Mouse (Mus musculus) embryo, embryonic 9.5 days (tissue): ENCODE results near the gene Vps37b.

Experiments used
- DNase-seq: peaks from one replicate; pipeline ENCODE4 v3.0.0-alpha.2; 2017; ENCODE audit errors: extremely low spot score

The Vps37b gene

DNA sequence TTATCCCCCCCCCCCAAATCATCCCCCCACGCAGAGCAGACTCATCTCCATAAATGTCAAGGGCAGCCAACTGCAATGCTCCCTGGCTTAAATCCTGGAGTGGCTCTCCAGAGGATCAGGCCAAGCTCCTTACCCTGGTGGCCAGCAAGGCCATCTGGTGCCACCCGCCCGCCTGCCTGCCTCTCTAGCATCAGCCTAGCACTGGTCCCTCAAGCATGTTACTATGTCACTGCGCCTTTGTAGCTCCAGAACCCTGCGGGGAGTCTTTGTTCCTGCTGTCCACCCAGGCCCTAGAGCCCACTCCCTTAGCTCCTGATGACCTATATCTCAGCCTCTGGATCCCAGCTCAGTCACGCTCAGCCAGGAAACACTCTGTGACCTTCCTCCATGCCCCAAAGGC is 7.4 kb downstream of the Vps37b start:
- no peak for DNase-seq

DNA sequence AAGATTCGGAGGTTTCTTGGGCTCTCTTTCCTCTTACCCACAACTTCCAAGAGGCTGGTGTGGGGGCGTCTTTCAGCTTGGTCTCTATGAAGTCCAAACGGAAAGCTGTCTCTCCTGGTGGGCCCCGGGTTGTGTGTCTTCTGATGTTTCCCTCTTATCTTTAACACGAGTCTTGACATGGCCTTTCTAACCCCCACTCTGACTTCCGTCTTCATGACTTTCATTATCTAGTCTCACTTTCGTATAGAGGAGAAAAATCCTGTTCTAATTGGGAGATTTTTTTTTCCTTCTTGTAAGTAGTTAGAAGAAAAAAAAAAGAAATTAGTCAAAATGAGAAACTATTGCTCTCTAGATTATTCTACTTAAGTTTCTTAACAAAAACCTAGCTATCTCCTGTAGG is 9.7 kb downstream of the Vps37b start:
- DNase-seq: no peak

DNA sequence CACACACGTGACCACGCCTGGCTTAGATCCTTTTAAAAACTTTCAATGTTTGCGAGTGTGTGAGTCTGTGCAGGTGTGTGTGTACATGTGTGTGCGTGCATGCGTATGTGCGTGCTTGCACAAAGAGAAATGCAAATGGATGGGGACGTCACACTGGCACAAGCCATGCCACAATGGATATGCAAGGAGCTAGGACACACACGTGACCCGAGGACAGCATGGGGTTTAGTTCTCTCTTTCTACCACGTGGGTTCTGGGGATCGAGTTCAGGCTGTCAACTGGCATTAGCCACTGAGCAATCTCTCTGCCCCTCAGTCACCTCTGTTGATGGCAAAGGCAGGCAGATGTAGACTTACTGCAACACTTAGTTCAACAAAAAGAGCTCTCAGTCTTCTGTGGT is 10.4 kb downstream of the Vps37b start:
- DNase-seq: no peak

DNA sequence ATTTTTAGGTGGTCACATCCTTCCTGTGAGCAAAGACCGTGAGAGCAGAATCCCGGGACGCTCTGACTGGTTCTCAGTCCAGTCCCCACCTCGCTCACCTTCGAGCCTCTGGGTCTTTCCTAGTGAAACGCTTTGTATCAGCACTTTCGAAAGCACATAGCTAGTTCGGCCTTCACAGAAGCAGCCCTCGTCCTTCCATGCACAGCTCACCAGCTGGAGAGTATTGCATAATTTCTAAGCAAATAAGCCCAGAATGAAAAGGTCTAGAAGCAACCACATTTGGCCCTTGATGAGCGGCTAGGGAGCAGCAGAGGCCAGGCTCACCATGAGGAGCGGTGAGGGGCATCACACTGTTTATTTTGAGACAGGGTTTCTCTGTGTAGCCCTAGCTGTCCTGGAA is 10.9 kb downstream of the Vps37b start:
- DNase-seq: no peak

DNA sequence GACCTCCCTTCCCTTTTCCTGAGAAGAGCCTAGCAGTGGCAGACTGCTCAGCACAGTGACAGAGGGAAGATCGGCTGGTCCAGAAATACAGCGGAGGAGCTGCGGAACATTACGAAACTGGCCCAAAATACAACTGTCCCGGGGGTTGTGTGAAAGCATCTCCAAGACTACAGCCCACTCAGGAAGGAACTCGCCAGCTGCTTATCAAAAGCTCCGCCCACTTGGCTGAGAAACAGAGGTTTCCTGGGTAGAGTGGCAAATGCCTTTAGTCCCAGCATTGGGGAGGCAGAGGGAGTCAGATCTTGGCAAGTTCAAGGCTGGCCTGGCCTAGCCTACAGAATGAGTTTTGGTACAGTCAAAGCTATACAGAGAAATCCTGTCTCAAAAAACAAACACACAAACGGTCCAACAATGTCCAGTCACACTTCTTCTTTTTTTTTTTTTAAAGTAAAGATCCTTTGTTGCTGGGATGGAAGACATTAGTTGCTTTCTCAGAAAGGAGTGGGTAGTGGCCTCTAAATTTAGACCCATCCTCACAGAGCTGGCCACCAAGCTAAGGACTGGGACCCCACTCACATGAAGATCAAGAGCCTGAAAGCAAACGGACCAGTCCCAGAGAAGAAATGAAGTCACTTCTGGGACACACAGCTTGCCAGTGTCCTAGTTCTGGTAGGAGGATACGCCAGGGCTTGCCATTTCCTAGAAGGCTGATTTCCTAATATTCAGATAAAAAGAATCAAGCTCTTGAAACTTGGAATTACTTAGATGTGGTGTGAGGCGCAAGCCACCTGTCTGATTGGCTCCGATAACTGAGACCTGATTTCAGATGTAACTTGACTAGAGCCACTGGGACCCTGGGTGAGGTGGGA is 12.5 kb downstream of the Vps37b start:
- no peak for DNase-seq

DNA sequence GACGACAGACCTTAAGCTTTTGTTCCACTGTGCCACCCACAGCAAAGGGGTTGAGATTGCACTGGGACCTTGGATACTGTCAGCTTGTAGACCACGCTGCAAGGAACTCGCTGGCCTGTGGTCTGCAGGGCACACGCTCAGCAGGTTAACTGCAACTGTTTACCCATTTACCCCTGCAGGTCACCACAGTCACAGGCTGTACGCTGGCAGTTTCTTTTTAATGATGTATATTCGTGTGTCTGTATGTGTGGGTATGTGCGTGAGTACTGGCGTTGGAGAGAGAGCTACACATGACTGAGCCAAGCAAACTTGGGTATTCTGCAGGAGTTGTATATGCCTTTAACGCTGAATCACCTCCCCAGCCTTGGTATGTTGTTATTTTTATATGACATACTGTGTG is 13.4 kb downstream of the Vps37b start:
- DNase-seq: no peak

DNA sequence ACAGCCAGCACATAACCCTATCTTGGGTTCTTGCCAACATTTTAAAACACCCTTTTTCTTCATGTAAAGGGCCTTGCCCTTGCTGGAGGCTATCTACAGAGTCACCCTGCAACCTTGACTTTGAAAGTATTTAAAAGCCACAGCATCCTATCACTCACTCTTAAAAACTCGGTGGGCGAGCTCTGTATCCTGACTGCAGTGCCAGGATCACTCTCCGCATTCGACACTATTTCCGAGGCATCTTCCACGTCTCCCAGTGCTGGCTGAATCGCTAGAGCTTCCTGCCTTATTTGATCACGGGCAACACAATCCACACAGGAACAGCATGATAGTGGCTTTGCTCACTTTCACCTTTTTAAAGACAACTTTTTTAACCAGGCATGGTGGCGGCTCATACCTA is 14.1 kb downstream of the Vps37b start:
- DNase-seq: no peak

DNA sequence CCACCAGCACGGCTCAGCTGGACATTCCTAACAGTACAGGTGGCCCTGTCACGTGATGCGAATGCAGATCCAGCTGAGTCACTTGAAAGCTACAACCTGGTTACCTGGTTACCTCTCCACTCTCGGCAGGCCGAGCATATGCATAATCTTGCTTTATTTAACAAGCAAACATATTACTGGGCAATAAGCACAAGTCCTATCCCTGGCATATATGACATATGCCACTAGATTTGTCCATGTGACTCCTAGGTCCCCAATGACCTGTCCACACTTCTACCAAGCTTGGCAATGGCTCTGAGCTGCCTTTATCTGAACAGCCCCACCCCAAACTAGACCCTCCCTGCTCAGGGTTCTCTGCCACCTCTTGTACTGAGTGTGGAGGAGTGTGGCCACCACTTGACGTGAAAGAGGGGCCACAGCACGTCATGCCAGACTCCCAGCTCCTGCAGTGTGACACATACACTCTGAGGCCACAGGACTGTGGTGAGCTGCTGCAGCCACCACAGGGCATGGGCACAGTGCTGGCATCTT is 15.7 kb downstream of the Vps37b start:
- no peak for DNase-seq

DNA sequence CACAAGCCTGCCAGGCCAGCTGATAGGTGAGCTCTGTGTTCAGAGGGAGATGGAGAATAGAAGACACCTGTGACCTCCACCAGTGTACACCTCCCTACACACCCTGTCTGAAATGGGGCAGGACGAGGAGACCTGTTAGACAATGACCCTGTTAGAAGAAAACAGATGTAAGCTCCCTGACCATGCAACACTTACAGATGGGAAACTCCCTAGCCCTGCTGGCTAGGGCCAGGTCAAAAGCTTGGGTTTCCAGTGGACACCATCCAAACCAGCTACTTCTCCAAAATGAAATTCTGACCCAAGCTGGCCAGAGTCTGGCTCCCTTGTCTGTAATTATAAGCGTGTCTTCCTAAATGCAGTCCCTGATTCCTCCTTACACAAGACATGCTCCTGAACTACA is 16.3 kb downstream of the Vps37b start:
- DNase-seq: no peak

DNA sequence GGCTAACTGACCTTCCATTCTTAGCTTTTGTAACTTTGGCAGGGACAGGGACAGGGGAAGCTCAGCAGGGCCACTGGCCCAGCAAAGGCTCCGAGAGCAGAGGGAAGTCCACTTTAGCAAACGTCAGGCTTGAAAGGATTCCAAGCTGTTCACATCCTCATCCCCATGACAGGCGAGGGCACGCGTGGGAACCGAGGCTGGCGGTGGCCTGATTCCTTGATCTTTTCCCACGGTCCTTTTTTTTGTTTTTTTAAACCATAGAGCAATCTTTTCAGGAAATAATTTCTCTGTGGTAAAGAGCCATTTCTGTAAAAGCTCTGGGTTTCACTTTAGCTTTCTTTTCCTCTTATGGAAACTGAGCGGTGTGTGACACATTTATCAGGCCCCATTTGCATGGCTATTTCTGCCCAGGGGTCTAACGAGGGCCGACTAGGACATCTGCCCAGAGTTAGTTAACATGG is 17.2 kb downstream of the Vps37b start:
- peak; percentile 28 for DNase-seq

DNA sequence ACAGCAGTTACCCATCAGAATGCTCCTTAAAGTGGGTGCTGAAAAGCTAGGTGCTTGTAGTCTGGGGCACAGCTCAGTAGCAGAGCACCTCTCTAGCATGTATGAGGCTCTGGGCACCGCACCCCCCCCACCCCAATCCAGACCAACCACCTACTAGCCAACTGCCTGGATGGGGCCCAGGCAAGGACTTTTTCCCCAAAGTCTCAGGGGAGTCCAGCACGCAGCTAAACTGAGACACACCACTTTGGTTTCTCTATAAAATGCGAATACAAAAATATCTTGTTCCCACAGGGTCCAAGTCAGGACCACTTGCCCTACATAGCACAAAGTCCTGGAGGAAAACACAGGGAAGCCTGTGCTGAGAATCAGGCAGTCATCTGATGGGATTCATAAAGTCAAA is 17.9 kb downstream of the Vps37b start:
- DNase-seq: no peak

DNA sequence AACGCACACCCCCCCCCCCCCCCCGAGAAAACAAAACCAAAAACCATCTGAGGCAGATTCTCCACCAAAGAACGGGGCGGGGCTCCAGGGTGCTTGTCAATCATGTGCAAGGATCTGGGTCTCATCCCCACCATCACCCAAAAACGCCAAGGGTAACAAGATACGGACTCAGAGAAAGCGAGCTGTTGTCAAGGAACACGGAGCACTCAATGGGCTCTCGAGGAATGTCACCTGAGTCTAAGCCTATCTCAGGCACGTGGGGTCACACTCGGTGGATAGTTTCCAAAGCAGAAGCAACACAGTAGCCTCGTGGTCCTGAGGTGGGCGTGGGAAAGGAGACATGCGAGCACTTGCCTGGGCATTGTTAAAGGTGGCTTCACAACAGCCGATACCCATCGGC is 18.3 kb downstream of the Vps37b start:
- DNase-seq: no peak

DNA sequence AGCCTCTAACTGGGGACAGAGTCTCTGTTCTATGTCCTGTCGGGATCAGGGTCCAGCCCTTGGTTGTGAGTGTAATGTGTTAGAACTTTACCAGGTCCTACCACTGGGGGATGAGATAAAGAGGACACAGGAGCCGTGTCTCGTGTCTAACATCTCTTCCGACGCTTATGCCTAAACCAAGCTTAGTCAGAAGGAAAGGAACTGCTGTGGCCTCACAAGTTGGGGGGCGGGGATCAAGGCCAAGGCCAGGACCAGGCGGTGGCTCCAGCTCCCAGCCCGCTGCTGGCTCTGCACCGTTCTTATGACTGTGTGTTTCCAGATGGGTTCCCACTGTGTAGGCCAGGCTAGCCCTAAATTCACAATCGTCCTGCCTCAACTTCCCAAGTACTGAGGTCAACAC is 19.2 kb downstream of the Vps37b start:
- no peak for DNase-seq

DNA sequence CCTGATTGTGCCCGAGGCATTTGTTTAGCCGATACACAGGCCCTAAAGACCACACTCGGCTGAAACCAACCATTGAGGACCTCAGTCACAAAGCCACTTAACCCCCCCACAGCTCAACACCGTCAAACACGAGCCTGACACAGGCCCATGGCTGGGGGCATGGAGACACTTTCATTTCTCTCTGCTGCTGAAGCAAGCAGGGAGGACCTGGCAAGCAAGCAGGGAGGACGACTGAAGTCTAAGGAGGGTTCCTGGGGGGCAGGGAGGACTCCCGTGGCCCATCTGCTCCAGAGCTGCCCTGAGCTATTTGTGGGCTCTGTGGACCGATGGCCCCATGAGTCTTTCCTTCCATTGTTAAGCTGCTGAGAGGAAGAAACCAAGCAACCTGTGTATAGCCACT is 20.1 kb downstream of the Vps37b start:
- DNase-seq: peak; percentile 19

DNA sequence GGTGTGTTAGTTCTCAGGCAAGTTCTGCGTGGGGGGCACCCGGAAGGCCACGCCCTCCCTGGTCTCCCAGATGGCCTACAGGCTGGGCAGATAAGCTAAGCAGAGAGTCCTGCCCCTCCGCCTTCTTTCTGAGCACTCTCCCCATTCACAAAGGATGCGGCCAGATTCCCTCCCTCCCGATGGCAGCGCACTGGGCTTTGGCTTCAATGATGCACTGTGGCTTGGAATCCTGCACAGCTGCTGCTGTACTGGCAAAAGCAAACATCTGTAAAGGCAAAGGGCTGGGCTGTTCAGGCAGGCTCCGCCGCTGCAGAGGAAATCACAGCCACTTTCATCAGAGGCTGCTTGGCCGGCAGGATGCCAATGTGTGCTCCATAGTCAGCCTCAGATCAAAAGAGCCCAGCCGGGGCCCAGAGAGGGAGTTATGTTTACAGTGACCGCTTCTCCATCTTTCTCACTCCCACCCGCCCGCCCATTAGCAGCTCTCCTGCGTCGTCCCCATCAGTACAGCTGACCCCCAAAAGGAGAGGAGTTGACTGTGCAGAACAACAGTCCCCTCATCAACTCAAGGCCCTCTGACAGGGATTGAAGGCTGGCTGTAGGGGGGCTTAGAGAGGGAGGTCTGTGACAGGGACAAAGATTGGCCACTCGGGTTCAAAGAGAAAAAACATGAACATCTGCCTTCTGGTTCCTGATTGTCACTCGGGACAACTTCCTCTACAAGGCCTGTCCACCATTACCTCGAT is 21.0 kb downstream of the Vps37b start:
- peak; percentile 64 for DNase-seq

DNA sequence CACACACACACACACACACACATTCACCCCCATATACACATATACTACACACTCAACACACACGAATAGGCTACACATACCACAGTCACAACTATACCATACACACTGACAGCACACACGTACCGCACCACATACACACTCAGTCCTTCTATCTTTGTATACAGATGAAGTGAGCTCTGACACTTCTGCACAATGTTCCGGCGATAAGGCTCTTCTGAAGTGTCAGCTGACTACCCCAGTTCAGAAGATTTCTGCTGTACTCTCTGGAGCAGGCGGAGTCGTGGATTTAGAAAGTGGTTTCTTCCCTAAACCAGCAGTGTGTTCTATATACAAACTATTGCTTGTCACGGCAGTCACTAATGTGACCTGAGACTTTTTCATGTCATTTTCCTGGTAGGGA is 22.0 kb downstream of the Vps37b start:
- no peak for DNase-seq

DNA sequence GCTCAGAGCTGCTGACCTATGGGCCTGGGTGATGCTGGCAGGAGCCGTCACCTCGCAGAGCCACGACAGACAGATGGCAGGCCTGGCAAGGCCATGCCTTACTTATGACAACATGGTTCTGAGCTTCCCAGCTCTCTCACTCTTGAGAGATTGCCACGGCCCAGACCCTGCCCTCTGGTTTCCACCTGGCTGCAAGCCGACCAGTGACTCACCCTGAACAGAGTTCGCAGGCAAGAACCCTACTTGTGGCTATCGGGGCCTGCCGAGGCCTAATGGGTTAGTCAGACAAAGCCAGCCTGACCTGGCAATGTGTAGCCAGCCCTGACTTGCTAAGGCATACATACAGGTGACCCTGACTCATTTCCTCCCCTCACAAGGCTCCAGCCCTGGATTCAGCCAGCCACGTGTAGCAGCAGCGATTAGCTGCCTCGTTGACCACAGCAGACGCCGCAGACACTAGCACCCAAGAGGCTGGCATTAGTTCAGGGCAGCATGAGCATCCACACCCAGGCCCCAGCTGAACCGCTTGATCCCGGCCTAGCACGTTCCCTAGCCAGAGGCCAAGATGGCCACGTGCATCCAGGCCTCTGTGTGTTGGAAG is 25.1 kb downstream of the Vps37b start:
- no peak for DNase-seq

DNA sequence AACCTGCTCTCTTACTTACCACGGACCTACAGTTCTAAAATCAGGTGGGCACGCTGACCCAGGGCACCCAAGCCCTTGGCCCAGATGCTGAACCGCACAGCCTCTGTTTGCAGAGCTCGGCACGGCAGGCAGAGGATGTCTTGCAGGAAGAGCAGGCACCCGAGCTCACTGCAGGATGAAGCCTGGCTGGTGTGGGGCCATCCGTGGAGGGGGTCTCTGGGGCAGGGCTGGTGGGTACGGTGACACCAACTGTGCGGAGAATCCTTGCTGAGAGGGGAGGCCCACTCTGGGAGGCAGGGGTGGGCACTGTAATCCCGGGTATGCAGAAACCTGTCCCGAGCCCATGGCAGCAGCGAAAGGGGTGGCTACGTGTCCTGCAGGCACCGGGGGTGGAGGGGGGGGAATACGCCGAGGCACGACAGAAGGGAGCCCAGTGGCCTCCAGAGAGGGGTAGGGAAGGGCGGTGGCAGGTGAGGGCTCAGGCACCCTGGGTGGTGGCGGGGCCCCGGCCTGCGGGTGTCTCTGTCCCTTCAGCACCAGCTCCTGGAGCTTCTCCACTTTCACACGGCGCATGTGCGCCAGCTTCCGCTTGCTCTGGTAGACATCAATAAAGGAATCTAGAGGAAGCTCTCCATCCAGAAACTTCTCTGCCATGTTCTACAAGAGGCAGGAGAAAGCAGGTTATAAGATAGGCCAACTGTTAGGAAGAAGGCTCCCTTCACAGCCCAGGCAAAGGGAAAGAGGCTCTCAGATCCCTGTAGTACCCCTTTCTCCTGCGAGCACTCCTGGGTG is 25.8 kb downstream of the Vps37b start:
- DNase-seq: no peak

DNA sequence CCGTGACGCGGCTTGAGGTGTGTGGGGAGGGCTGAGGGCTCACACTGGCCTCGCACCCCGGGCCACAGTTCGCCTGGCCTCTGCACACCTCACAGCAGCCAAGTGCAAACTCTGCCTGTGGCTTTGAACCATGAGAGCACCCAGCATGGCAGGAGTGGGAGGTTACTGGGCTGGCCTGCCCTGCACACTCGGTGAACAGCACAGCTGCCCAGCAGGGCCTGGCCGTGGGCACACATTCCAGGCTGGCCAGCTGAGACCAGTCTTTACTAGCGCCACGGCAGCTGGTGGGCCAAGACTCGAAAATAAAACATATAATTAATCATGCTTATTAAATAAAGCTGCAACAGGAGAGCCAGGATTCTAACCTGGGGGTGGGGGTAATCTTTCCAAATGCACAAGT is 26.5 kb downstream of the Vps37b start:
- no peak for DNase-seq

DNA sequence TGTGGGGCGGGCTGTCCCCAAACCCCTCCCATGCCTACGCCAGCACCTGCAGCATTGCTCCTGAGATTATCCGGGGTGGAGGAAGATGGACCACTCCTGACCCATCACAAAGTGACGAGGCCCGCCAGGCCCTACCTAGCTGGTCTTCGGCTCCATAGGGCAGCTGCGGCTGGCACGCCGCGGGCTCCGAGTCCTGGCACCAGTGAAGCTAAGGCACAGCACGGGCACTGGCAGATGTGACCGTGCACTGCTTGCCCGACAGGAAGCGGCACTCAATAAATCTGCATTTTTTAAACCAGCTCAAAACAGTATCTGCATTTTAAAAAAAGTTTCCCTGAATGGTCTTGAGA is 26.9 kb downstream of the Vps37b start:
- no peak for DNase-seq

DNA sequence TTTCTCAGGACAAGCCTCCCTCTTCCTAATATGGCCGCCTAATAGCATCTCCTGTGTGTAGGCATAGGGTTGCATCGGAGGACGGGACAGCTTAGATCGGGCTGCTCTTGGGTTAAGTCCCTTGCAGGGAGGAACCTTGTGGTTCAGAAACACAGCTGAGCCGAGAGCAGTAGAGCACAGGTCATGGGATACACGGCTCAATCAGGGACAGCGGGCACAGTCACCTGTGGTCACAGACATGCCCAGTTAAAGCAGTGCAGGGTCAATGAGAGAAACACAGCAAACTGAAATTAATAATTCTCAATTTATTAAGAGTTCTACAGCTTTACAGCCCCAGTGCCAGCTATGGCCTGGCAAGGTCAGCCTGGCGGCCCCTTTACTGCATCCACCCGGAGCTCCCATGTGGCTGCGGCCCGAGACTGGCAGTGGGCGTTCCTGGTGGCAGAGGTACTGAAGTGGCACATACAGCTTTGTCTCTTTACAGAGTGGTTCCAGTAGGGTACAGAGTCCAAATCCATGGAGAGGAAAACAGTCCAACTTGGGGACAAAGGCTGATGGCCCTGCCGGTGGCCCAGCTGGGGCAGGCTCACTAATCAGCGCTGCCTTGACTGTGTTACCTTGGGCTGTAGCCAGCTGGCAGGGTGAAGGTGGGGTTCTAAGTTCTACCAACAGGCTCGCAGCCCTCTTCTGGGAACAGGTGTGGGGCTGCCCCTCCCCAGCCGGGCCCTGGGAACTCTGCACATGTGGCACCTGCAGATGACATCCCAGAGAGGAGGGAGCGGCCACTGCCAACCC is 27.5 kb downstream of the Vps37b start:
- no peak for DNase-seq
